Comparison of ENCODE assay signal across 8 mouse cellular contexts in the genomic region with DNA sequence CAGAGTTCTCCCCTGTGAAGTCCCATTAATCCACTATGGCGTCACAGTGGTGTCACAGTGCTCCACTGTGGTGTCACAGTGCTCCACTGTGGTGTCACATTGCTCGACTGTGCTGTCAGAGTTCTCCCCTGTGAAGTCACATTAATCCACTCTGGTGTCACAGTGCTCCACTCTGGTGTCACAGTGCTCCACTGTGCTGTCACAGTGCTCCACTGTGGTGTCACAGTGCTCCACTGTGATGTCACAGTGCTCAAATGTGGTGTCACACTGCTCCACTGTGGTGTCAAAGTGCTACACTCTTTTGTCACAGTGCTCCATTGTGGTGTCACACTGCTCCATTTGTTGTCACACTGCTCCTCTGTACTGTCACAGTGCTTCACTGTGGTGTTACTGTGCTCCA.
DNase-seq lines count a peak whose midpoint lies in the region; ATAC-seq and TF ChIP-seq lines count a peak whose summit lies in the region.
"Not testable (repeated sequence)": the region's sequence is repeated elsewhere in the genome, so short reads cannot be mapped to it uniquely, and the experiment has no call there.

No protein-coding gene starts in this region.

- not testable (repeated sequence) for TF ChIP-seq EP300 in heart, postnatal 0 days (IDR thresholded peaks at IDR 0.05; ENCODE audit: low read depth)

- in situ Hi-C loops in Patski (cut with MboI; ENCODE audit: low pct_unique_long_range_greater_than_20kb), result not testable (repeated sequence)

- not testable (repeated sequence) for H3K4me1 ChIP-seq in forebrain, embryonic 14.5 days (ENCODE audit: control insufficient read depth, insufficient read depth, low read length); heart, postnatal 0 days (ENCODE audit: control insufficient read depth, insufficient read depth); intestine, embryonic 16.5 days (ENCODE audit: control insufficient read depth, insufficient read depth, low read length); limb, embryonic 15.5 days; lung, embryonic 16.5 days (replicated peaks; ENCODE audit: control insufficient read depth, insufficient read depth, low read length); midbrain, postnatal 0 days (ENCODE audit: insufficient read depth, low read length); stomach, embryonic 16.5 days (ENCODE audit: control insufficient read depth, insufficient read depth, low read length)

- DNase-seq in Patski (ENCODE audit: low read depth, low spot score); forebrain, embryonic 14.5 days (ENCODE audit: low spot score); heart, postnatal 0 days (ENCODE audit: low spot score); midbrain, postnatal 0 days (ENCODE audit: low spot score): not testable (repeated sequence)

- not testable (repeated sequence) for H3K27me3 ChIP-seq in Patski; forebrain, embryonic 14.5 days (replicated peaks; ENCODE audit: control insufficient read depth, insufficient read depth, low read length); heart, postnatal 0 days (ENCODE audit: control insufficient read depth, insufficient read depth, low read length); intestine, embryonic 16.5 days (replicated peaks; ENCODE audit: control insufficient read depth, insufficient read depth, low read length); limb, embryonic 15.5 days; lung, embryonic 16.5 days (ENCODE audit: control insufficient read depth, insufficient read depth, low read depth, low read length); midbrain, postnatal 0 days (ENCODE audit: insufficient read depth, low read length); stomach, embryonic 16.5 days (ENCODE audit: control insufficient read depth, insufficient read depth, low read length)

- H3K4me3 ChIP-seq in forebrain, embryonic 14.5 days (ENCODE audit: low read depth, low read length); heart, postnatal 0 days (ENCODE audit: low read depth, low read length); intestine, embryonic 16.5 days (ENCODE audit: low read length); limb, embryonic 15.5 days; lung, embryonic 16.5 days (ENCODE audit: low read length); midbrain, postnatal 0 days (ENCODE audit: low read depth, low read length); stomach, embryonic 16.5 days (replicated peaks; ENCODE audit: low read length): not testable (repeated sequence)

- CTCF ChIA-PET in Patski (lab: Charles Lee), result not testable (repeated sequence)

- not testable (repeated sequence) for H3K36me3 ChIP-seq in forebrain, embryonic 14.5 days (ENCODE audit: control insufficient read depth, insufficient read depth, low read length); heart, postnatal 0 days (replicated peaks; ENCODE audit: control insufficient read depth, insufficient read depth, low read length); intestine, embryonic 16.5 days (ENCODE audit: control insufficient read depth, insufficient read depth, low read length); limb, embryonic 15.5 days; lung, embryonic 16.5 days (ENCODE audit: control insufficient read depth, insufficient read depth, low read length); midbrain, postnatal 0 days (ENCODE audit: insufficient read depth, low read length); stomach, embryonic 16.5 days (ENCODE audit: control insufficient read depth, insufficient read depth, low read length)

- 56% methylated on average over 2 of the region's 2 CpGs for WGBS in forebrain, embryonic 14.5 days
- 56% methylated on average over 2 of the region's 2 CpGs for WGBS in heart, postnatal 0 days
- 59% methylated on average over 2 of the region's 2 CpGs for WGBS in intestine, embryonic 16.5 days
- 57% methylated on average over 2 of the region's 2 CpGs for WGBS in limb, embryonic 15.5 days
- WGBS in lung, embryonic 16.5 days, result 51% methylated on average over 2 of the region's 2 CpGs
- WGBS in midbrain, postnatal 0 days, result 53% methylated on average over 2 of the region's 2 CpGs
- WGBS in stomach, embryonic 16.5 days, result 54% methylated on average over 2 of the region's 2 CpGs

- not testable (repeated sequence) for H3K9ac ChIP-seq in forebrain, embryonic 14.5 days (ENCODE audit: low read length); heart, postnatal 0 days (replicated peaks; ENCODE audit: low read depth, low read length); intestine, embryonic 16.5 days (ENCODE audit: low read depth, low read length); limb, embryonic 15.5 days; lung, embryonic 16.5 days (ENCODE audit: low read length); midbrain, postnatal 0 days (replicated peaks; ENCODE audit: low read length, poor library complexity, severe bottlenecking); stomach, embryonic 16.5 days (ENCODE audit: low read length)

- not testable (repeated sequence) for H3K9me3 ChIP-seq in forebrain, embryonic 14.5 days (replicated peaks; ENCODE audit: control insufficient read depth, low read length); intestine, embryonic 16.5 days (ENCODE audit: control insufficient read depth, low read length); limb, embryonic 15.5 days; lung, embryonic 16.5 days (ENCODE audit: control insufficient read depth, low read length); stomach, embryonic 16.5 days (replicated peaks; ENCODE audit: control insufficient read depth, low read length)
- peaks cover 25% of the 10 kb centered on the region for H3K9me3 ChIP-seq in heart, postnatal 0 days (replicated peaks; ENCODE audit: control insufficient read depth, low read length)
- peaks cover 23% of the 10 kb centered on the region; the same call in 1 of the 2 replicates for H3K9me3 ChIP-seq in midbrain, postnatal 0 days (ENCODE audit: low read length)

- H3K27ac ChIP-seq in forebrain, embryonic 14.5 days (ENCODE audit: low read depth, low read length); heart, postnatal 0 days (ENCODE audit: low read depth); intestine, embryonic 16.5 days (ENCODE audit: low read length); limb, embryonic 15.5 days; lung, embryonic 16.5 days (ENCODE audit: low read length); midbrain, postnatal 0 days (ENCODE audit: low read depth, low read length); stomach, embryonic 16.5 days (ENCODE audit: low read length): not testable (repeated sequence)

- peak; percentile 64 for ATAC-seq in Patski
- ATAC-seq in forebrain, embryonic 14.5 days, result peak; percentile 59; the same call in 1 of the 2 replicates
- peak; percentile 22; the same call in 1 of the 2 replicates for ATAC-seq in heart, postnatal 0 days (ENCODE audit: insufficient read depth, low read depth)
- ATAC-seq in intestine, embryonic 16.5 days, result peak; percentile 54
- peak; percentile 73 for ATAC-seq in limb, embryonic 15.5 days (ENCODE audit: insufficient number of reproducible peaks, low FRiP score, low TSS enrichment, low read depth)
- peak; percentile 72 for ATAC-seq in lung, embryonic 16.5 days (ENCODE audit: low read depth)
- ATAC-seq in midbrain, postnatal 0 days (ENCODE audit: low FRiP score), result peak; percentile 82
- peak; percentile 71 for ATAC-seq in stomach, embryonic 16.5 days (ENCODE audit: insufficient read depth, low FRiP score)

- TF ChIP-seq CTCF in Patski (IDR thresholded peaks at IDR 0.05); heart, postnatal 0 days (IDR thresholded peaks at IDR 0.05; ENCODE audit: low read depth); midbrain, postnatal 0 days (IDR thresholded peaks at IDR 0.05): not testable (repeated sequence)

- POLR2A ChIA-PET in Patski (lab: Charles Lee), result not testable (repeated sequence)

- H3K4me2 ChIP-seq in forebrain, embryonic 14.5 days (ENCODE audit: low read length); heart, postnatal 0 days (ENCODE audit: low read depth, low read length); intestine, embryonic 16.5 days (ENCODE audit: low read depth, low read length); limb, embryonic 15.5 days; lung, embryonic 16.5 days (ENCODE audit: low read depth, low read length); midbrain, postnatal 0 days (ENCODE audit: low read depth, low read length, poor library complexity, severe bottlenecking); stomach, embryonic 16.5 days (ENCODE audit: low read depth, low read length): not testable (repeated sequence)

Comparison
In these comparisons a context has a peak if more than half of its experiments do, and no peak if none do; other contexts are left out.
1. ATAC-seq: peak in every context shown above with its lines; median percentile 82 in midbrain, postnatal 0 days; 73 in limb, embryonic 15.5 days; 72 in lung, embryonic 16.5 days; 71 in stomach, embryonic 16.5 days; 64 in Patski; 59 in forebrain, embryonic 14.5 days; 54 in intestine, embryonic 16.5 days; 22 in heart, postnatal 0 days.